Mouse (Mus musculus) embryonic facial prominence, embryonic 11.5 days (tissue): ENCODE measurements at regions not wholly inside any gene's neighbourhood (a gene's known extent, or its start where the extent isn't known, plus 50 kb on each side); places are given as distances from the start of the nearest gene placed in this dataset.
"Not testable (repeated sequence)": the region's sequence is repeated elsewhere in the genome, so short reads cannot be mapped to it uniquely, and the experiment has no call there.

Experiments
- ATAC-seq: fragments of 200-750 bp; cut with Nextera tagmentation; replicated peaks from 2 replicates; pipeline ENCODE4 v1.8.0; 2017; ENCODE audit warnings: low read depth; ENCODE audit not compliant: insufficient number of reproducible peaks, low FRiP score, low TSS enrichment
- DNase-seq: peaks from one replicate; pipeline ENCODE4 v3.0.0-alpha.2; 2015; ENCODE audit warnings: low spot score
- H3K27ac ChIP-seq: fragments of 300-500 bp; sonication (generic); replicated peaks from 2 replicates; pipeline ENCODE4 v1.5.1; 2014; ENCODE audit warnings: mild to moderate bottlenecking, low read depth, low read length, control low read depth
- H3K27me3 ChIP-seq: fragments of 300-500 bp; sonication (generic); 2 replicates; pipeline ENCODE4 v1.6.1; 2014; ENCODE audit warnings: mild to moderate bottlenecking, low read length, moderate library complexity, mixed read lengths; ENCODE audit not compliant: control insufficient read depth, insufficient read depth
- H3K36me3 ChIP-seq: fragments of 300-500 bp; sonication (generic); replicated peaks from 2 replicates; pipeline ENCODE4 v1.6.1; 2014; ENCODE audit warnings: low read depth, mild to moderate bottlenecking, low read length, moderate library complexity, mixed read lengths; ENCODE audit not compliant: control insufficient read depth, insufficient read depth
- H3K4me1 ChIP-seq: fragments of 300-500 bp; sonication (generic); 2 replicates; pipeline ENCODE4 v1.6.1; 2014; ENCODE audit warnings: low read length, mixed read lengths; ENCODE audit not compliant: control insufficient read depth, insufficient read depth
- H3K4me2 ChIP-seq: fragments of 300-500 bp; sonication (generic); 2 replicates; pipeline ENCODE4 v1.6.1; 2014; ENCODE audit warnings: low read depth, mild to moderate bottlenecking, control low read depth, low read length, moderate library complexity
- H3K4me3 ChIP-seq: fragments of 300-500 bp; sonication (generic); 2 replicates; pipeline ENCODE4 v1.5.1; 2014; ENCODE audit warnings: low read depth, low read length, control low read depth
- H3K9ac ChIP-seq: fragments of 300-500 bp; sonication (generic); replicated peaks from 2 replicates; pipeline ENCODE4 v1.6.1; 2014; ENCODE audit warnings: mild to moderate bottlenecking, control low read depth, low read length
- H3K9me3 ChIP-seq: fragments of 300-500 bp; sonication (generic); replicated peaks from 2 replicates; pipeline ENCODE4 v1.6.1; 2016; ENCODE audit warnings: mild to moderate bottlenecking, low read length, inconsistent platforms, mixed read lengths; ENCODE audit not compliant: control insufficient read depth
- WGBS: fragments of 180-500 bp; shearing (Covaris S2); extraction: QIAGEN DNeasy Blood & Tissue Kit; methylation state at CpG from one replicate; pipeline ENCODE4 v1.1.7; 2014; 5-methylcytosine and 5-hydroxymethylcytosine counted together

DNA sequence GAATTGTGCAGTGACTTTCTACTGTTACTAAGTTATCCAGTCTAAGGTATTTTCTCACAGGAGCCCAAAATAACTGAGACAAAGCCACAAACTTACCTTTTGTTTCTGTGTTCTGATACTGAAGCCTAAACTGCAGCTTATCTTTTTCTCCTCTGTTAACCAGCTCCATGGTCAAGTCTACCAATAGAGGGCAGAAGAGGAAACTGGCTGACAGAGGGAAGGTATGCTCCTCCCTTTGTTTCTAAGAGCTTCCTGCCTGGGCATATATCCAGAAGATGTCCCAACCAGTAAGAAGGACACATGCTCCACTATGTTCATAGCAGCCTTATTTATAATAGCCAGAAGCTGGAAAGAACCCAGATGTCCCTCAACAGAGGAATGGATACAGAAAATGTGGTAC is 91.5 kb upstream of the Arsj start:
- H3K4me3 ChIP-seq, H3K27ac ChIP-seq, H3K4me1 ChIP-seq, H3K9ac ChIP-seq, H3K36me3 ChIP-seq, DNase-seq, H3K9me3 ChIP-seq, ATAC-seq, H3K4me2 ChIP-seq, H3K27me3 ChIP-seq: not testable (repeated sequence)

DNA sequence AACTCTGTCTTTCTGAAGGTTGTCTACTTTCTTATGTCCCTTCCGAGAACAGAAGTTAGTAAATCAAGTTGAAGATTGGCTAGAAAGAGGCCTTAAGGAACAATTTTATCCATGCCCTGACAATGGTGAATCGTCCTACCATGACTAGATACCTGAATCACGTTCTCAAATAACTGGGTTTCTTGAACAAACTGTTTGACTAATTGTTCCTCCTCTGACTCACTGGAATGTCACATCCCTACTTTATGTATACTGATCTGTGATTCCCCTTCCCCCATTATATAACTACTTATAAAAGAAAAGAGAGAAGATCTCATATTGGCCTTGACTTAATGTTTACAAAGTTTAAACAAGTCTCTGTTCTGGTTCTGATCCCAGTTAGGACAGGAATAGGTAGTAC is 89.9 kb upstream of the Arsj start:
- ATAC-seq (no peak), DNase-seq (no peak)
- Histone ChIP-seq H3K4me2 (no peak overlapping the region), H3K9ac (no peak overlapping the region), H3K9me3 (no peaks in the 10 kb centered on the region), H3K27me3 (no peaks in the 10 kb centered on the region), H3K4me1 (no peaks in the 10 kb centered on the region), H3K36me3 (no peaks in the 10 kb centered on the region), H3K4me3 (no peak overlapping the region), H3K27ac (no peak overlapping the region)
- 93% methylated on average over 3 of the region's 3 CpGs for WGBS

DNA sequence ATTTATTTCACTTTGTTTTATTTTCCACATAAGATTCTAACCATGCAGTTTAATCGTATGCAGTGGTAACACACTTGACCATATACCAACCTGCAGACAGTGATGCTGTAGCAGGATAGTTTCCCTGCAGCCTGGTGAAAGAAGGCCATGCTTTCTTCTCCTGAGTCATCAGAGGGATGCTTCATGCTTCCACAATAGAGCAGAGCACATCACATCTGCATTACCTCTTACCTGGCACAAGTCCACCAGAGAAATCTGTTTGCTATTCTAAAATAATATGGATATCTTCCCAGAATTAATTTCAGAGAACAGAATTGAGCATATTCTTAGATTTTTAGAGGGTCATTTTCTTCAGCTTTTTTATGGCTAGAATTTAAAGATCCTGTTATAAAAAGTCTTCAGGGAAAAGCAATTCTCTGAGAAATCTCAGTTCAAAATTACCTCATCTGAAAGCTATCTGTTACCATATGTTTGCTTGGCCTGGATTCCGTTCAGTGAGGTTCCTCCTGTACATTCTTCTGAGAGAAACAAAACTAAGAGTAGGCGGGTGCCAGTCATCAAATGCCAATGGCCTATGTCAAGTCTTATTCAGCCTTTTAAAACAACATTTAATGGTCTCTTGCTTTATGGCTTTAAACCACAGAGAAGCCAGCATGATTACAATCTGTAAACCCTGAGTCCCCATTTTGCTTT is 87.3 kb upstream of the Arsj start:
- ATAC-seq (no peak), DNase-seq (peak; percentile 16)
- no peak overlapping the region for H3K27ac ChIP-seq
- WGBS, result 67% methylated on average over 3 of the region's 3 CpGs
- no peak overlapping the region for H3K4me2 ChIP-seq
- no peaks in the 10 kb centered on the region for H3K9me3 ChIP-seq
- H3K36me3 ChIP-seq, result no peaks in the 10 kb centered on the region
- no peak overlapping the region for H3K9ac ChIP-seq
- no peaks in the 10 kb centered on the region for H3K4me1 ChIP-seq
- H3K27me3 ChIP-seq, result no peaks in the 10 kb centered on the region
- no peak overlapping the region for H3K4me3 ChIP-seq

DNA sequence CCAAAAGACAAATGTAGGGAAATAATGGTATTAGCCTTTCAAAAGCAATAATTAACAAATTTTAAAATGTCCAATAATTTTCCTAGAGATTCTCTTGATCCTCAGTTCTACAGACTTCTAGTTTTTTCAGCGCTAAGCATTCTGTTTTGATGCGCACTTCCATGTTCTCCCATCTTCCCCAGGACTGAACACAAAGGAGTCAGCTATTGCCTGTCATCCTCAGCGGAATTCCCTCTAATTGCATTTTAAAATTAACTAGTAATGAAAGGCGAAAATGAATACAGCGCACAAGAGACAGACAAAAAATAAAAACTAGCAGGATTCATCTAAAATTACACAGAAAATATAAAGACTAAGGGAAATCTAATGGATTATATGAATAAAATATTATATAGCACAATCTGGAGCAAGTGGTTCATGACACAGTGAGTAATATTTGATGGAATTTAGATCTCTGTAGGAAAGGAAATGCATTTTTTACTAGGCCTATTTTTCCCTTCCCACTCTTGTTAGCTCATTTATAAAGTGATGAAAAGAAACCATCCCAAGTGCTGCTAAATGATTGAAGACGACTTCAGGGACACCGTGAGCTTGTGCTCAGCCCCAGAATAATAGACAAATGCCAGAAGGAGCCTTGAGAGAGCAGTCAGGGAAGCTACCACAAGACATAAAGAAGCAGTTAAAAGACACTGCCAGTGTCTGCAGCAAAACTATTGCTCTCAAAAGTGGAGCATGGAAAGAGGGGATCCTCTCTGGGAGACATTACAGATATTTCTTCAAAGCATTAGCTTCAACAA is 79.0 kb upstream of the Arsj start:
- no peak for ATAC-seq
- WGBS, result 75% methylated on average over 7 of the region's 7 CpGs
- no peaks in the 10 kb centered on the region for H3K36me3 ChIP-seq

DNA sequence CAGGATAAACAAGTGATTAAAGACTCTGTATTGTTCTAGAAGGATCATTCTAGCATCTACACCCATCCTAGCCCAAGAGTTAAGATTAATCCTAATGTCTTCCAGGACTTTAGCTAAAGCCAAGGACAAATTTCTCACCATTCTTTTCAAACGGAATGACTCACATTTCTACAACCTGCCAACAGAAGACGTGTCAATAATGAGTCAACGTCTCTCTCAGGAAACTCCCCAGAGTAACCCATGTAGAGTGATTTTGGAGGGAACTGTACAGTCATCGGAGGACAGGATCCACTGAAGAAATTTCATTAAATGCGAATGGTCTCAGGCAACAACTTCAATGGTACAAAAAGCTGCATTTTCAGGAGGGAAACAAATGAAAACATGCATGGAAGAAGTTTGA is 71.2 kb upstream of the Arsj start:
- DNase-seq (no peak), ATAC-seq (no peak)
- Histone ChIP-seq H3K27ac (no peak overlapping the region), H3K9ac (no peak overlapping the region), H3K4me1 (no peaks in the 10 kb centered on the region), H3K9me3 (no peaks in the 10 kb centered on the region), H3K4me2 (no peak overlapping the region), H3K36me3 (no peaks in the 10 kb centered on the region), H3K27me3 (no peaks in the 10 kb centered on the region), H3K4me3 (no peak overlapping the region)
- WGBS, result 80% methylated on average over 5 of the region's 5 CpGs

More for the DNA sequence above, 79.0 kb upstream of the Arsj start:
- H3K4me3 ChIP-seq, result no peak overlapping the region
- H3K27ac ChIP-seq, result no peak overlapping the region
- DNase-seq, result no peak
- H3K9me3 ChIP-seq, result no peaks in the 10 kb centered on the region
- H3K9ac ChIP-seq, result no peak overlapping the region
- H3K27me3 ChIP-seq, result no peaks in the 10 kb centered on the region
- no peaks in the 10 kb centered on the region for H3K4me1 ChIP-seq
- H3K4me2 ChIP-seq, result no peak overlapping the region

DNA sequence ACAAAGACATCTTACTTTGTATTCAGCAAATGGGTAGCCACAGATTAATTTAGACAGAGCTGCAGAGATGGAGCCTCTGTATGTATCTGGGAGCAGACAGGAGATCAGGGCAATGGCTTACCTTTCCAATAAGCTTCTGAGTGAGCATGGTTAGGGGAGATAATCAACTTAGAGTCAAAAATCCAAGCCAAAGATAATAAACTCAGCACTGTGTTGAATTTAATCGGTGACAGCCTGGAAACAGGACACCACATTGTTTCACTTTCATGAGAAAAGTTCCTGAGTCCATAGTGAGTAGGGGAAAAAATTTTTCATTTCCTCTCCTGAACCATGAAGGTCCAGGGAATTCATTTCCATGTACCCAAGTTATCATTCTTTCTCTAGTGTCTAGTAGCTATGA is 70.7 kb upstream of the Arsj start:
- Histone ChIP-seq H3K4me3 (no peak overlapping the region), H3K4me2 (no peak overlapping the region), H3K9ac (no peak overlapping the region), H3K4me1 (no peaks in the 10 kb centered on the region), H3K27me3 (no peaks in the 10 kb centered on the region), H3K27ac (no peak overlapping the region), H3K36me3 (no peaks in the 10 kb centered on the region), H3K9me3 (no peaks in the 10 kb centered on the region)
- ATAC-seq, result no peak
- 62% methylated on average over 1 of the region's 1 CpGs for WGBS
- DNase-seq, result no peak

DNA sequence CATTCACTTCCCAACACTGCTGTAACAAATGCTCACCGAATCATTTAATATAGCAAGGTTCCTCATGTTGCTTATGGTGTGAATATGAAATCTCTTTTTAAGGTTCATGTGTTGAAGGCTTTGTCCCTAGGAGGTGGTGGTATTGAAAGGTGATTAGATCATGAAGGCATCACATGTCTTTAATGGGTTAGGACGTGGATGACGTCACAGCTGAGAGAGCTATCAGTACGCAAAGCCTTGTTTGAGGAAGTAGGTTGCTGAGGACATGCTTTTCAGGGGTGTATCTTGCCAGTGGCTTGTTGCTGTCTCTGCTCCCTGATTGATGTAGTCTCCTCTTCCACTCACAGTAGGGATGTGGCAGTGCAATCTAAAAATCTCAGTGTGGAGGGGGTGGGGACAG is 69.8 kb upstream of the Arsj start:
- Histone ChIP-seq H3K27ac (no peak overlapping the region), H3K4me1 (no peaks in the 10 kb centered on the region)
- WGBS, result 86% methylated on average over 4 of the region's 4 CpGs

DNA sequence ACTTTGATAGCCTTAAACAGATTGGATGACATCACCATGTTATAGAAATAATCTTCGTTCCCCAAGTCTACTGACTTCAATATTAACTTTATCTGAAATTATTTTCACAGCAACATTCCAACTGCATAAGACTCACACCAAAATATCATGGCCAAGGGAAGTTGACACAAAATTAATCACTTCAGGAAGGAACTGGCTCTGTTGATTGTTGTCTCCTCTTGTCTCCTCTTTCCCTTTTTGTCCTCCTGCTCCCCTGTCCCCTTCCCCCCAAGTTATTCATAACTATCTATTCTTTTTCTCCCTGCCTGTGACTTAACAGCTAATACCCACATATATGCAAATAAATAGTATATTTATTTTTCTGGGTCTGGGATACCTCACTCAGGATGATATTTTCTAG is 67.6 kb upstream of the Arsj start:
- H3K27ac ChIP-seq, result no peak overlapping the region

More for the DNA sequence above, 69.8 kb upstream of the Arsj start:
- no peak overlapping the region for H3K4me3 ChIP-seq
- DNase-seq (no peak), ATAC-seq (no peak)
- H3K27me3 ChIP-seq, result no peaks in the 10 kb centered on the region
- no peak overlapping the region for H3K9ac ChIP-seq
- H3K4me2 ChIP-seq, result no peak overlapping the region
- H3K36me3 ChIP-seq, result no peaks in the 10 kb centered on the region
- no peaks in the 10 kb centered on the region for H3K9me3 ChIP-seq

More for the DNA sequence above, 67.6 kb upstream of the Arsj start:
- Histone ChIP-seq H3K4me3 (no peak overlapping the region), H3K4me2 (no peak overlapping the region), H3K9me3 (no peaks in the 10 kb centered on the region), H3K27me3 (no peaks in the 10 kb centered on the region), H3K9ac (no peak overlapping the region), H3K4me1 (no peaks in the 10 kb centered on the region), H3K36me3 (no peaks in the 10 kb centered on the region)
- DNase-seq, result no peak
- WGBS, result 70% methylated on average over 1 of the region's 1 CpGs
- ATAC-seq, result no peak
